Mouse (Mus musculus): ENCODE results near the gene Tmc5. TPM values are rescaled to one million over a fixed set of nuclear protein-coding genes. Genes with fewer than 3 reads are reported as not detected.
A peak's percentile ranks its signal among the peaks of the same experiment; 100 is the strongest.

Tmc5 gene
- total RNA-seq, 2 experiments from 2014 or later = 0.69 to 1.1 TPM

DNA sequence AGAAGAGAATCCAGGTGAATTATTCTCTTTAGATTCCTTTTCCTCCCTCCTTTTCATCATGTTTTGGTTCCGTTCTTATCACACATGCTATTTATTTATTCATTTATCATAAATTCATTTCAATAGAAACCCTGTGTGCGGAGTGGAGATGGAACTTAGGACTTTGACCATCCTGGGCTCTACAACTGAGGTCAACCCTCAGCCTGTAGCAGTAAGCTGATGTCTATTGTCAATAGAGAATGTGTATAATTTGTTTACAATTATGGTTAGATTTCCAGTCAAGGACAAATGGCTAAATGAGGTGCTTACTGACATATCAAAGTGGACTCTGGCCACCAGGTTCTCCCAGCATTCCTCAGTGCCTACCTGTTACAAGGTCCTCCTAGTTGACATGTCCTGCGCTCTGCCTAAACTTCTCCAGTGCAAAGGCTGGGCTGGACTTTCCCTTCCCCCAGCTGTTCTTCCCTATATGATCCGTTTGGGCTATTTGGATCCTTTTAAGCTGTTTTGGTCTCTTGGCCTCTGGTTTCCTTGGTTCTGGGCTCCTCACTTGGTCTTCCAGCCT lies 14.2 kb downstream of the Tmc5 start:
- DNase-seq = no peak

DNA sequence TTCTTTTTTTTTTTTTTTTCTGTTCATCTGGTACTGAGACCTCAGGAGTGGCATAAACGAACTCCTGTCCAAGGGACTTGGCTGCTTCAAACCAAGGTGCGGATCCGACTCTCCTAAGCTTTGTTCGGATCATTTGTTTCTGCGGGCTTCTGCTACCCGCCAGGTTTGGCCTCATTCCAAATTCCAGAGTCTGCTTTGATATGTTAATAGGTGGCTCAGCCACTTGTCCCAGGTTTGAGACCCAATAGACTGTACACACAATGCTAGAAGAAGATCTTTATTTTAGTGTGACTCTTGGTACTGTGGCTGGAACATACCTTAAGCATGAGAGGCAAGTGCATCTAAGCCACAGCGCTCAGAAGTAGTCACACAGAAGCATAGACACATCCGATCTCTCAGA lies 14.8 kb downstream of the Tmc5 start:
- no peak for DNase-seq

DNA sequence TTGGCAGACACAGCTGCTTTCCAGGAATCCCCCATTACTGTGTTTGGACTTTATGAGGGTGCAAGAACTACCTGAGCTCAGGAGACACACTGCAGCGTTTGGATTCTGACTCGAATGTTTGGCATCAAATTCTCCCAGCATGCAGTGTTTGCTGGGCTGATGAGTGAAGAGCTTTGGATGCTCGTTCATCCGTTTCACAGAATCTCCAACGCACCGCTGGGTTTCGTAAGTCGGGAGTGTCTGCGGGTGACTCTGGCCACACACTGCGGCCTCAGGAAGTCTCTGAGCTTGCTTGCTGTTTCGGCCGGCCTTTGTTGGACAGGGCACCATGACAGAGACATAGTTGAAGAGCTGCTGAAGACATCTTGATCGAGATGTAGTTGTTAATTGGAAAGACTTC lies 17.0 kb downstream of the Tmc5 start:
- DNase-seq = no peak

DNA sequence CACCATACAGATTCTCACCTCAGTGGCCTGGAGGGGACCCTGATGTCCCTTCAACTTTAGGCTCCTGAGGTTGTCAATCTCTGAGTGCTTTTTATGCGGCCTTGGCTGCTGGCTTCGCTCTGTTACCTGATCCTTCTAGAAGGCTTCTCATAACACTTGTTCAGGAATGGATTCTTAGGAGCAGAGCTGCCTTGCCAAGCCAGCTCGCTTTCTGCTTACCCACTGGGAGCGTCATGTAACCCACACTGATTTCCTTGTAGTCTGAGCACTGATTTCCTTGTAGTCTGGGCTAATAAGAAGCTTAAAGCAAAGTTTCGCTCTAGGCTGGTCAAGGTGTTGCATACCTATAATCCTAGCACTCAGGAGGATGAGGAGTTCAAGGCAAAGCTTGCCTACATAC lies 21.0 kb downstream of the Tmc5 start:
- DNase-seq = no peak

DNA sequence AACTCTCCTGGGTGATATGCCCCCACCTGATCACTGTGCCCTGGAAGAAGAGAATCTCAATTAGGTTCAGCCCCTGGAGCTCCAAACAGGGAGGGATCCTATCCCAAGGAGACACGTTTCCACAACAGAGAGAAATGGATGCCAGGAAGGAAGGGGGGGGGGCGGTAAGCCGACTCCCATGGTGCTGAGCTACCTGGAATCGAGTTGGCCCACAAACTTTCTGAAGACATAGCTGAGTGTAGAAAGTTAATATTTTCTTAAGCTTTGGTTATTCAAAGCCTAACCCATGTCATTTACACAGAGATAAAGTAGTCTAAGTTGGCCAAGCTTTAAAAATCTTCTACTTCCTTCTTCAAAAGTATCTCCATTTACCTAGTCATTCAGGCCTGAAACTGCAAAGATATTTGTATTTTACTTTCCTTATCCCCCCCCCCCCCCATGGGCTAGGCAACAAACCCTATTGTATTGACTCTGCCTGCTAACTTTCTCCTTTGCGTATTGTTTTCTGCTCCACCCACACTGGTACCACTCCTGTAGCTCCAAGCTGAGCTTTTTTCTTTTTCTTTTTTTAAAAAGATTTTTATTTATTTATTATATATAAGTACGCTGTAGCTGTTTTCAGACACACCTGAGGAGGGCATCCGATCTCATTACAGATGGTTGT lies 23.3 kb downstream of the Tmc5 start:
- no peak for DNase-seq

DNA sequence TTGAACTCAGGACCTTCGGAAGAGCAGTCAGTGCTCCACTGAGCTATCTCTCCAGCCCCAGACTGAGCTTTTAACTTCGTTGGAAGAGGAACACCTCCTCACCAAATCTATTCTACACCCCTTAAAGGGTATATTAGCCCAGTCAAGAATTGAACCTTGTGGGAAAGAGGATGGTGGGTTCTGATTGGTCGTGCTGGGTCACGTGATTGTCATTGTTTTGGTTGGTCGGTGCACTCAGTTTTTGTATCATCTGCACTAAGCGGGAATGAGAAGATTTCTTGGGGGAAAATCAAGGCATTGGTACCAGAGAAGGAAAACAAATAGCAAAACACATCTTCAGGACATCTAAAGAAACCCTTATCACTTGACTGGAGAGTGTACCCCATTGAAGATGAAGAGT lies 24.0 kb downstream of the Tmc5 start:
- DNase-seq = no peak

GRCm38 (mm10) chr7:118627550-118628298 lies 30.6 kb downstream of the Tmc5 start:
- DNase-seq = no peak

DNA sequence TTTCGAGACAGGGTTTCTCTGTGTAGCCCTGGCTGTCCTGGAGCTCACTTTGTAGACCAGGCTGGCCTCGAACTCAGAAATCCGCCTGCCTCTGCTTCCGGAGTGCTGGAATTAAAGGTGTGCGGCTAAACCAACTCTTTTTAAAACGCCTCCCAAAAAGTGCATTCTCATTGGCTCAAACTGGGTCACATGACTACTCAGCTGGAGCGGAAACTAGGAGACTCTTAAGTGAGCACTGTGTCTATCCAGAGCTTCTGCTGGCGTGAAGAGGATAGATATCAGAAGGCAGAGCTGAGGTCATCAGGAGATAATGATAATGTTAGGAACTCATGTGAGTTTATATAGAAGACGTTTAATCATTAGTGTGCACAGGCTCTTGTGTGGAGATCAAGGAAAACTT lies 36.0 kb downstream of the Tmc5 start:
- DNase-seq = no peak

DNA sequence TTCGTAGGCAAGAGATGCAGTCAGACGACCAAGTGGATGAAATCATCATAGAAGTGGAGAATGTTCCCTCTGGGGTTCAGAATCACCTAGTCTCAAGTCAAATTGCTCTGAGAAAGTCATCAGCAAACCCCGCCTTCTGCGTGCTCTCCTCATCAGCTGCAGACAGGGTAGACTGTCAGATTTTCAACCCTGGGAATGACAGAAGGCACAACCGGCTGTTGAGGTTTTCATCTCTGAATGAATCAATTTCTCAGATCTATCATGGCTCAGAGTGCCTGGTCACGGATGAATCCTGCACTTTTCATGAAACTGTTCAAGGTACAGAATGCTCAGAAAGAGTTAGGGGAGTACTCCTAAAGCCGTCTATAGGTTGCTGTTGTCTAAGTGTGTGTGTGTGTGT lies 36.9 kb downstream of the Tmc5 start:
- no peak for DNase-seq

DNA sequence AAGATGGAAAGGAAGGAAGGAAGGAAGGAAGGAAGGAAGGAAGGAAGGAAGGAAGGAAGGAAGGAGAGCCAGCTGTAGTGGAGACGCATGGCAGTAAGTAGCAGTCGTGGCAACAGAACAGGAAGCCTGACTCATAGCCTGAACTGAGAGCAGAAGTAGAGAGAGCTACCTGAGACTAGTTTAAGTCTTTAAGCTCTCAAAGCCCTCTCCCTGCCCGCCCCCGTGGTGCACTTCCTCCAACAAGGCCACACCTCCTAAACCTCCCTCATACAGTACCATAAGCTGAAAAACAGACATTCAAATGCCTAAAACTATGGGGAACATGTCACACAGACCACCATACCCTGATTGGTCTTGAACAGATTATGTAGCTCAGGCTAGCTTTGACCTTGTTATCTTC lies 40.4 kb downstream of the Tmc5 start:
- no peak for DNase-seq

- DNase-seq = no peak
These were observed 49.1 kb downstream of the Tmc5 start for GRCm38 (mm10) chr7:118646237-118646636.

- DNase-seq = no peak
These were observed 52.2 kb downstream of the Tmc5 start for GRCm38 (mm10) chr7:118649328-118649727.

- DNase-seq = no peak
These were observed 53.0 kb downstream of the Tmc5 start for GRCm38 (mm10) chr7:118650119-118650518.

DNA sequence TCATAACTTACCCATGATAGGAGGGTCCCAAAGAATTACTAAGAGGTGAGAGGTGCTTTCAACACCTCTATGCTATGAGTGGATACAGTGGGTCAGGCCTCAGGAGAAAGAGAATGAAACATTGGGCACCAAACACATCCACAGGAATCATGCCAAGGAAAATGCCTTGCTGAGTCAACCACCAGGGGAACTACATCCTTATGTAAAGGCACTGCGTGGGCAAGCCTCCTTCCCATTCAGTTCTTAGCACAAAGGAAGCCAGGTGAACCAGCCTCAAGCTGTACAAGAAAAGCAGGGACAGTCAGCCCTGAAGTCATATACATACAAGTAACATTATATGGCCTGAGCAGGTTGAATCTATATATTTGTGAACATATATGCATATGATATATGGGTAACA lies 53.8 kb downstream of the Tmc5 start:
- DNase-seq = no peak

- no peak for DNase-seq
These were observed 55.6 kb downstream of the Tmc5 start for GRCm38 (mm10) chr7:118652572-118653295.

DNA sequence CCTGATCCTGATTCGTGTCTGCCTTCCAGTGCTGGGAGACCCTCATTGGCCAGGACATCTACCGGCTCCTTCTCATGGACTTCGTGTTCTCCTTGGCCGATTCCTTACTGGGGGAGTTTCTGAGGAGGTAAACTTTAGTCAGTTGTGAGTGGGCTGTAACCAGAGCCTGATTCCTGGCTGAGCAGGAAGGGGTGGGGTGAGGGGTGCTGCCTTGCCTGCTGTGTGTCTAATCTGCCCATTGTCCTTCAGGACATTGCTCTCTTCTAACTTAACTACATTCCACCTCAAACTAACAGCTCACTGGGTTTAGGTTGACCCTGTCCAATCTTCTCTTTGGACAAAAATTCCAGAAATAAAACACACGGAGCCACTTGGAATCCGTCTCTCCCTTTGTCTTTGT lies 59.6 kb downstream of the Tmc5 start:
- DNase-seq = no peak

GRCm38 (mm10) chr7:118667773-118668172 lies 70.7 kb downstream of the Tmc5 start:
- no peak for DNase-seq

DNA sequence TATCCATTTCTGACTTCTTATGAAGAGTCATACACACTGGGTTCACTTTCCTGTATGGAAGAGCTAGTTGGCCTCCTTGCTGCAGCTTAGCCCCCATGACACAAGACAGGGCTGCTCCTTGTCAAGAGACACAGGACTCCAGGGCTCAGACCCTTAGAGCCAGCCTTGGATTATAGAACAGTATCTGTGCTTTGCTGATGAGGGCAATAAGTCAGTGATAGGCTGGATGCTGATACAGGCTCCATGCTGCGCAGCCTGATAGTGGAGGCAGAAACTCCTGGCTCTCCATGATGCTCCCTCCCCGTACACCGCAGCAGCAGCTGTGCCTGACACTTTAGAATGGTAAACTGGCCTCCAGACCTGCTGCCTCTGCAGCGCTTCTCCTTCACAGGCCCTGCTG lies 73.0 kb downstream of the Tmc5 start:
- DNase-seq = no peak

DNA sequence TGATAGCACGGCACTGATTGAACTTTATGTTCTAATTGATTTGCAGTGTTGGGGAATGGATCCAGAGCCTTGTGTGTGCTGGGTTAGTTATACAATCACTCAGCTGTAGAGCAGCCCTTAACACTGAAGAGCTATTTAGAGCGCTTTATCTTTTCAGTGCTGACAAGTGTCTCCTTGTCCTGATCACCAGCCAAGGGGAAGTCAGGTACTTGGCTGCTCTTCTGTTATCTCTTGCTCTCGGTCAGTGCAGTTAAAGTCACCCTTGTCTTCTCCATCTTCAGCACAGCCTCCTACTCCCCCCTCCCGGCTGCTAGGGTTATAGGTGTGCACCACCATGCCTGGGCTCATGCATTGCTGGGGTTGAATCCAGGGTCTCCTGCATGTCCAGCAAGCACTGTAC lies 79.7 kb downstream of the Tmc5 start:
- no peak for DNase-seq

DNA sequence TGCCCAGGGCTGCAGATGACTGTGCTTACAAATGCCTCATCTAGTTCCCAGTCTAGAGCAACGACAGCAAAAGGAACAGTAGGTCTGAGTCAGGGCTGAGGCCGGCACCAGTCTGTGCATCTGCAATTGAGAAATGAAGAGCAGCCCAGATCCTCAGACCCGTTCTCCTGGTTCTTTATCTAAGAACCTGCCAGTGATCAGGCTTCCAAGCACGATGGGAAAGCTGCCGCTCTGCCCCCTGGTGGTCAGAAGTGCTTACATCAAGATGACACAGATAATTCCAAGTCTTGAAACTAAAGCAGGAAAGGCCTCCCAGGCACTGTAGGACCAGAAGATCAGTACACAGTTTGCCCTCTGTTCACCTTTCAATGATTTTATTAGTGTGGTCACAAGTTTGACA lies 91.1 kb downstream of the Tmc5 start:
- peak; percentile 82 for DNase-seq

- DNase-seq = no peak
These were observed 92.0 kb downstream of the Tmc5 start for GRCm38 (mm10) chr7:118689088-118689487.

- no peak for DNase-seq
These were observed 94.2 kb downstream of the Tmc5 start for GRCm38 (mm10) chr7:118691287-118691686.

DNA sequence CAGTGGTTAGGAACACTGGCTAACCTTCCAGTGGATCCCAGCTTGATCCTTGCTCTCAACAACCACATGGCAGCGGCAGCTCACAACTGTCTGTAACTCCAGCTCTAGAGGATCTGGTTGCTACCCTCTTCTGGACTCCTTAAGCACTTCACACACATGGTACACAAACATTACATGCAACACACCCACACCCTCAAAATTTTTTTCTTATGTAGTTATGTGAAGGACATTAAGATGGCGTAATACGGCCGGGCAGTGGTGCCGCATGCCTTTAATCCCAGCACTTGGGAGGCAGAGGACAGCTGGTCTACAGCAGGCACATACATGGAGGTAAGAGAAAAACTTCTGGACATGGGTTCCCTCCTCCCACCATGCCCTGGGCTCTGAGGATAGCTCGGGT lies 99.0 kb downstream of the Tmc5 start:
- DNase-seq = no peak
